Mouse (Mus musculus) brain, embryonic 14.5 days (tissue): ENCODE measurements around the gene Itm2b.

Source experiments
- CTCF ChIP-seq: fragments of 200-500 bp; IDR thresholded peaks from 2 replicates; pipeline ENCODE4 v1.5.1; 2012; ENCODE audit warnings: inconsistent platforms, mild to moderate bottlenecking, moderate library complexity, borderline replicate concordance; ENCODE audit not compliant: insufficient read depth, insufficient read length; ENCODE audit errors: extremely low read depth
- POLR2A ChIP-seq: fragments of 200-500 bp; IDR thresholded peaks from 2 replicates; pipeline ENCODE4 v1.6.1; 2012; ENCODE audit warnings: mild to moderate bottlenecking, inconsistent platforms, borderline replicate concordance; ENCODE audit not compliant: poor library complexity, insufficient read depth, insufficient read length, severe bottlenecking; ENCODE audit errors: extremely low read depth

DNA sequence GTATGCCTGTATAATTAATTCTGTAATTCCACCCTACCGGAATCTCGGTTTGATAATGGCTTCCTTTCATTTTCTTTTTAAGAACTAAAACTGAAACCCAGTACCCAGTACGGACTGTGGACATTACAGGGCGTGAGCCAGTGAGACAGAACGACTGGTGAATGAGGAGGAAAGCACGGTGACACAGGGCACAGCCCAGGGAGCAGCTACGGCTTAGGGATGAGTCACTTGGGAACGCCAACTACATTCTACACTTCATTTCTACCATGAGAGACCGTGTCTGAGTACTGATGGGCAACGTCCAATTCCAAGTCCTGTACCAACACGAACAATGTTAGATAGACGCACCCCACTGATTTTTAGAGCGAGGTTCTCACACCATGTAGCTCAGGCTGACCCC is 16.1 kb downstream of the Itm2b start:
- TF ChIP-seq POLR2A = no peak
- TF ChIP-seq CTCF = no peak
